Mouse (Mus musculus) cortical plate, adult 2 months (tissue): ENCODE measurements around the gene Gm36176.

Experiments
- CTCF ChIP-seq: fragments of 200-500 bp; IDR thresholded peaks from 2 replicates; pipeline ENCODE4 v1.5.1; 2011; ENCODE audit warnings: mild to moderate bottlenecking, control low read depth, low read length; ENCODE audit not compliant: insufficient read depth; ENCODE audit errors: extremely low read depth
- POLR2A ChIP-seq: fragments of 200-500 bp; IDR thresholded peaks from 2 replicates; pipeline ENCODE4 v1.6.1; 2011; ENCODE audit warnings: mild to moderate bottlenecking, low read length, control low read depth; ENCODE audit not compliant: insufficient read depth; ENCODE audit errors: extremely low read depth

GRCm38 (mm10) chr10:77804095-77804494 is 42.5 kb upstream of the Gm36176 start:
- TF ChIP-seq CTCF = no peak
- TF ChIP-seq POLR2A = no peak
